Mouse (Mus musculus) hindbrain, postnatal 0 days (tissue): ENCODE data around the gene Nr3c2. TPM values are rescaled to one million over a fixed set of nuclear protein-coding genes. Genes with fewer than 3 reads are reported as not detected.

ENCODE experiments used
- ATAC-seq: fragments of 200-750 bp; cut with Nextera tagmentation; 2 replicates; pipeline ENCODE4 v1.8.0; 2017; ENCODE audit warnings: mild to moderate bottlenecking, moderate TSS enrichment, moderate library complexity
- DNase-seq: peaks from one replicate; pipeline ENCODE4 v3.0.0-alpha.2; 2015; ENCODE audit warnings: low spot score
- H3K27ac ChIP-seq: fragments of 300-500 bp; sonication (generic); 2 replicates; pipeline ENCODE4 v1.5.1; 2014; ENCODE audit warnings: mild to moderate bottlenecking
- H3K27me3 ChIP-seq: fragments of 300-500 bp; sonication (generic); 2 replicates; pipeline ENCODE4 v1.6.1; 2014; ENCODE audit warnings: low read length, mixed read lengths; ENCODE audit not compliant: insufficient read depth
- H3K36me3 ChIP-seq: fragments of 300-500 bp; sonication (generic); 2 replicates; pipeline ENCODE4 v1.6.1; 2014; ENCODE audit warnings: low read length, mixed read lengths; ENCODE audit not compliant: insufficient read depth
- H3K4me1 ChIP-seq: fragments of 300-500 bp; sonication (generic); 2 replicates; pipeline ENCODE4 v1.6.1; 2014; ENCODE audit warnings: antibody characterized with exemption, low read length, mixed read lengths; ENCODE audit not compliant: insufficient read depth
- H3K4me2 ChIP-seq: fragments of 300-500 bp; sonication (generic); 2 replicates; pipeline ENCODE4 v1.6.1; 2014; ENCODE audit warnings: low read depth, mild to moderate bottlenecking, low read length, moderate library complexity, mixed read lengths
- H3K4me3 ChIP-seq: fragments of 300-500 bp; sonication (generic); 2 replicates; pipeline ENCODE4 v1.5.1; 2014; ENCODE audit warnings: low read length
- H3K9ac ChIP-seq: fragments of 300-500 bp; sonication (generic); replicated peaks from 2 replicates; pipeline ENCODE4 v1.6.1; 2014; ENCODE audit warnings: mild to moderate bottlenecking, low read length, moderate library complexity, mixed read lengths
- H3K9me3 ChIP-seq: fragments of 300-500 bp; sonication (generic); 2 replicates; pipeline ENCODE4 v1.6.1; 2016; ENCODE audit warnings: low read length, mixed read lengths
- CTCF ChIP-seq: IDR thresholded peaks from 2 replicates; pipeline ENCODE4 v1.5.1; 2016; ENCODE audit warnings: antibody characterized with exemption, control low read depth, low read depth
- WGBS: fragments of 180-500 bp; shearing (Covaris S2); extraction: QIAGEN DNeasy Blood & Tissue Kit; methylation state at CpG from one replicate; pipeline ENCODE4 v1.1.7; 2014; 5-methylcytosine and 5-hydroxymethylcytosine counted together
- polyA plus RNA-seq: library from polyadenylated mRNA; unstranded; fragments of >200 nt; fragmentation: Nextera tagmentation; extraction: Ambion mirVana; gene quantifications from 2 replicates; pipeline ENCODE4 v1.2.1, GENCODE M21; 2015
- total RNA-seq: library from RNA; depleted of rRNA; stranded (reverse); fragments of >200 nt; gene quantifications from 2 replicates; pipeline ENCODE4 v1.2.3, GENCODE M21; 2014

Gene Nr3c2
- total and polyA plus RNA-seq, 2 experiments from 2014 or later: 6.8 to 6.9 TPM

DNA sequence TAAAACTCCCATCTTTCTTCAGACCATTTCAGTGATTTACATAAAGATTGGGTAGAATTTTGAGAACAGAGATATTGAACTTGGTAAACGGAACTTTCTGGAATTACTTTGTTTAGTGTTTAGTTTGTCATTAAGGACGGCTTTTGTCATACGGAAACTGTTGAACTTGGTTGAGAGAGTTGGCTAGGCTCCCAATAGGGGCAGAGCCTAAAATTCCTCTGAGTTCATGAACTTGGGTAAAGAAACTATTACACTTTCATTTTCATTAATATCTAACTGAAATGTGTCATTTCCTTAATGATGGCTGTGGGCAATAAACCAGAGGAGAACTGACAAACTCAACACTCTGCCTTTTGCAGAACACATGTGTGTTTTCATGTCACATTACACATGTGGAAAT, 88.6 kb downstream of the Nr3c2 start:
- TF ChIP-seq CTCF: no peak
- H3K9ac ChIP-seq: no peak overlapping the region
- H3K27ac ChIP-seq: no peak overlapping the region
- no peak overlapping the region for H3K4me2 ChIP-seq
- no peaks in the 10 kb centered on the region for H3K36me3 ChIP-seq
- no peaks in the 10 kb centered on the region for H3K27me3 ChIP-seq
- no peak overlapping the region for H3K4me3 ChIP-seq
- H3K9me3 ChIP-seq: no peaks in the 10 kb centered on the region
- DNase-seq (no peak), ATAC-seq (no peak)
- H3K4me1 ChIP-seq: no peaks in the 10 kb centered on the region
- 76% methylated on average over 3 of the region's 3 CpGs for WGBS

DNA sequence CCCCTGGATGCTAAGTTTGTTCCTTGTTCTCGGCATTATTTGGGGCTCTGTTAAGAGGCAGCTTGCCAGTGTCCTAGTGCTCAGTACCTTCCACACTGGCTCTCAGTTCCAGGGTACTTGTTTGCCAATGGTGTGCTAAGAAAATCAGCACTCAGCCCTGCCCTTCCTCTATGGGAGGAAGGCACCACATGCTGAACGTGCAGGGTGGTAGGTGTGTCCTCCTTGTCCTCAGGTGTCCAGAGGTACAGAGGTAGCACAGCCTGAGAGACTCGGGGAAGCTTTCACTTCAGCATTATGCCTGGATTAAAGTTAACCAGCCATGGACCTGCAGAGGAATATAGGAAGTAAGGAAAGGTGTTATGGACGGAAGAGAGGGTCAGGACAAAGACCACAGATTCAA, 99.0 kb downstream of the Nr3c2 start:
- H3K27me3 ChIP-seq: no peaks in the 10 kb centered on the region
- no peaks in the 10 kb centered on the region for H3K4me1 ChIP-seq
- 80% methylated on average over 4 of the region's 4 CpGs for WGBS
- DNase-seq: no peak
- no peak for ATAC-seq
- H3K36me3 ChIP-seq: no peaks in the 10 kb centered on the region
- no peak overlapping the region for H3K27ac ChIP-seq
- H3K4me3 ChIP-seq: no peak overlapping the region
- no peak overlapping the region for H3K9ac ChIP-seq
- TF ChIP-seq CTCF: no peak
- no peaks in the 10 kb centered on the region for H3K9me3 ChIP-seq
- no peak overlapping the region for H3K4me2 ChIP-seq

DNA sequence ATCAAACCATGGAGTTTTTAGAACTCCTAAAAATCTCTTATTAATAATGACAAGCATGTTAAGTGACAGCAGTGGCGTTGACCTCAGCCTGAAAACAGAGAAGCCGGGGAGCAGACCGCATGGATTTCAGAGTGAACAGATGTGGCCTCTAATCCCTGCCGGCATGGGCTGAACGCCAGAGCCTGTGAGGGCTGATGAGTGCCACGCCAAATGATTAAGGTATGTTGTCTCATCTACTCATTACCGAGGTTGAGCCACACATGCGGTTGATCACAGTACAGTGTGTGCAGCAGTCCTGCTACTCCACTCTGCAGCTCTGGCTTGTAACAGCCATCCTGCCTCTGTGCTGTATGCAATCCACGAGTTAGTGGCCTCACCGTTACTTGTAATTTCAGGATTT, 110.2 kb downstream of the Nr3c2 start:
- peak; percentile 61 for DNase-seq
- Histone ChIP-seq H3K4me2 (no peak overlapping the region), H3K4me1 (no peaks in the 10 kb centered on the region), H3K36me3 (no peaks in the 10 kb centered on the region), H3K9ac (no peak overlapping the region), H3K9me3 (no peaks in the 10 kb centered on the region), H3K4me3 (no peak overlapping the region), H3K27ac (no peak overlapping the region), H3K27me3 (no peaks in the 10 kb centered on the region)
- 47% methylated on average over 10 of the region's 10 CpGs for WGBS
- no peak for TF ChIP-seq CTCF
- ATAC-seq: peak; percentile 70

DNA sequence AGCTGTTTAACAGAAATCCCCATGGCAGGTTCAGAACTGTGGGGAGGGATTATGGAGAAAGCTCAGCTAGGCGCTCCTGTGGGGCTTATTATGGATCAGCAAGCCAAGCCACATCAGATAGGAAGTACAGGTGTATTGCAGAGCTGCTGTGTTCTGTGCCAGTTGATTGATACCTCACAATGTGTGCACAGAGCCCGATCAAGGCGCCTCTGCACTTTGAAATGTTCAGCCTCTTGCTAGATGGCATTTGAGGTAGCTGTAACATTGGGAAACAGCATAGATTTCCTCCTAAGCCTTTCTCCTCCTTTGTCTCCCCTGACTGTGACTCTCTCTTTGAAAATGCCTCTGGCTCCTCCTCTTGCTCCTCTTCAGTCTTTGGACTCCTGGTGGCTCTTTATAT, 112.7 kb downstream of the Nr3c2 start:
- 68% methylated on average over 3 of the region's 3 CpGs for WGBS
- H3K4me2 ChIP-seq: no peak overlapping the region

DNA sequence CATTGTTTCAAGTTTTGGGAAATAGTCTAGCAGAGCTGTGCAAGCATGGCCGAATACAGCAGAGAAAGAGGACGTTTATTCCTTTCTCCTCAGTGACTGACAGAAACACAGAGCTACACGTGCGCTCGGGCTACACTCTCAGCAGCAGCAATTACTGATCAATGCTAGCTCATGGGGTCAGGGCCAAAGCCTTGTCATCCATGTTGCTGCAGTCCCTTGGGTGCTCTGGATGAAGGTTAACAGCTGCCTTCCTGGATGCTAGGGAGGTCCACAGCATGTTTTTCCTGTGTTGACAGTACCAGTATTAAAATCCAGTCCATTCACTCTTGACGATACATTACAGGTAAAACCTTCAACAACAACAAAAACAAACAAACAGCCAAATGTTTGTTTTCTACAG, 113.4 kb downstream of the Nr3c2 start:
- H3K4me3 ChIP-seq: no peak overlapping the region
- no peaks in the 10 kb centered on the region for H3K27me3 ChIP-seq
- no peak overlapping the region for H3K4me2 ChIP-seq
- H3K36me3 ChIP-seq: no peaks in the 10 kb centered on the region
- no peaks in the 10 kb centered on the region for H3K4me1 ChIP-seq
- H3K27ac ChIP-seq: no peak overlapping the region
- ATAC-seq (no peak), DNase-seq (no peak)
- H3K9ac ChIP-seq: no peak overlapping the region
- H3K9me3 ChIP-seq: no peaks in the 10 kb centered on the region; the same call in 1 of the 2 replicates
- 70% methylated on average over 6 of the region's 6 CpGs for WGBS
- TF ChIP-seq CTCF: no peak

More for the DNA sequence above, 112.7 kb downstream of the Nr3c2 start:
- Histone ChIP-seq H3K27me3 (no peaks in the 10 kb centered on the region), H3K9ac (no peak overlapping the region), H3K27ac (no peak overlapping the region), H3K36me3 (no peaks in the 10 kb centered on the region), H3K4me1 (no peaks in the 10 kb centered on the region), H3K4me3 (no peak overlapping the region), H3K9me3 (no peaks in the 10 kb centered on the region; the same call in 1 of the 2 replicates)
- ATAC-seq: no peak
- no peak for TF ChIP-seq CTCF
- DNase-seq: no peak

DNA sequence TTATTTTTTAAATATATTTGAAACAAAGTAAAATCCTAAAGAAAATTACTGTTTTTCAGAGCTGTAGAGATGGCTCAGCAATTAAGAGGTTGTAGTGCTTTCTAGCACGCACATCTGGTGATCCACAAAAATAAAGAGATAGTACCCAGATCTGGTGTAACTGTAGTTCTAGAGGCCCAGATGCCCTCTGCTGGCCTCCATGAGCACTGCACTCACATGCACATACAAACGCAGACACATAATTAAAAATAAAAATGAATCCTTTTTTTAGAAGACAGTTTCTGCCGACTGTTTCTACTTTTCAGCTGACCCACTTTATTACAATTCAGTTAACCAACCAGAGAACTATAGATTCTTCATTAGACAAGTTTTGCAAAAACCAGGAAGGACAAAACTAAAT, 117.5 kb downstream of the Nr3c2 start:
- WGBS: 92% methylated on average over 3 of the region's 3 CpGs
- TF ChIP-seq CTCF: peak; percentile 28; the same call in 1 of the 2 replicates
- no peaks in the 10 kb centered on the region; the same call in 1 of the 2 replicates for H3K9me3 ChIP-seq
- H3K9ac ChIP-seq: no peak overlapping the region
- H3K27ac ChIP-seq: no peak overlapping the region
- no peaks in the 10 kb centered on the region for H3K36me3 ChIP-seq
- no peaks in the 10 kb centered on the region for H3K27me3 ChIP-seq
- H3K4me2 ChIP-seq: no peak overlapping the region
- ATAC-seq (no peak), DNase-seq (no peak)
- H3K4me3 ChIP-seq: no peak overlapping the region
- no peaks in the 10 kb centered on the region for H3K4me1 ChIP-seq

DNA sequence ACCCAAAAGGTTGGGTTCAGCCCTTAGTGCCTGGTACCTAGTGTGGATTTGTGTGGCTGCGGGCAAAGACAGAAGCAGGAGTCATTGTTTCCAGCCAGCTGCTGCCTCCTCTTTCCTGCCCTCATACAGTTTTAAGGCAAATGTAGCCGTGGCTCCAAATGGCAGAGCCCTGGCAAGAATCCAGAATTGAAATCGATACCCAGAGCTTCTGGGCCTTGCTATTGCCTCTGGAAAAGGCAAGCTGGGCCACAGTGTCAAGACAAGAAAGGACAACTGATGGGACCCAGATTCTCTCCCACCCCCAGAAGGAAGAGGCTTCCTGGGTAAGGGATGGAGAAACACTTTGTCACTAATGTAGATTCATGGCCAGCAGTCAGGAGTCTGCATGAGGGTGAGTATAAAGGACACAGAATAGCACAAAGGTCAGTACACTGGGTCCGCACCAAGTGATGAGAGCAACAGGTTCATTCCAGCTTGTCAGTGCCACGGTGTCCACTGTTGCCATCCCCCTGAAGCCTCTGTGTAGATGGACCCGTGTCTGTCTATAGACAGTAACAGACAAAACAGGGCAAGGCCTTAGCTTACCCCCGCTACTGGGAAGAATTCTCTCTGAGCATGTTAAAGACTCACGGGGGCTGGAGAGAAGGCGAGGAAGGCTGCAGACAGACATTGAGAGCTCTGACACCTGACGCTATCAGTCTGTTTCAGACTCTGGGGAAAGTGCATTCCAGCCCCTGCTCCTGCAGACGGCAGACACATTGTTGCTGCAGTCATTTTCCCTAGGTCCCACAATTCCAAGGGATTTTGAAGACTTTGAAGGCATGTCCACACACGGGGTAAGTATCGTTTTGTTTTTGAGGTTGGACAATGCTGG, 124.8 kb downstream of the Nr3c2 start:
- H3K4me2 ChIP-seq: no peak overlapping the region
- no peak for TF ChIP-seq CTCF
- DNase-seq (no peak), ATAC-seq (no peak)
- H3K9ac ChIP-seq: no peak overlapping the region
- H3K27ac ChIP-seq: no peak overlapping the region
- H3K36me3 ChIP-seq: no peaks in the 10 kb centered on the region
- WGBS: 76% methylated on average over 13 of the region's 13 CpGs
- no peak overlapping the region for H3K4me3 ChIP-seq
- no peaks in the 10 kb centered on the region for H3K4me1 ChIP-seq
- no peaks in the 10 kb centered on the region for H3K27me3 ChIP-seq
- H3K9me3 ChIP-seq: peaks cover 3% of the 10 kb centered on the region; the same call in 1 of the 2 replicates
